Mouse (Mus musculus): Measurements from ENCODE around the gene Fut11. TPM values are rescaled to one million over a fixed set of nuclear protein-coding genes. Genes with fewer than 3 reads are reported as not detected.

Fut11 gene
- 23.1 and 23.9 TPM in 2 replicates for polyA plus RNA-seq (2015; fragmentation: Nextera tagmentation; extraction: Ambion mirVana)

- under 1% methylated on average over 111 of the region's 111 CpGs for WGBS
- Histone ChIP-seq H3K27me3 (no peaks in the 10 kb centered on the region), H3K9ac (replicated peaks) (peak within 1 kb of the TSS; percentile 92), H3K36me3 (peaks cover 47% of the 10 kb centered on the region), H3K9me3 (no peaks in the 10 kb centered on the region), H3K4me2 (replicated peaks) (peak within 1 kb of the TSS; percentile 76), H3K27ac (replicated peaks) (peak within 1 kb of the TSS; percentile 98), H3K4me3 (peak within 1 kb of the TSS; percentile 86), H3K4me1 (peaks cover 53% of the 10 kb centered on the region)
- peak; percentile 92 for ATAC-seq (replicated peaks)
Observed at GRCm38 (mm10) chr14:20694884-20695760, at the start of gene Fut11. Gene Fut11, plus strand, starts transcription at chr14:20694968.

- no peaks in the 10 kb centered on the region for H3K36me3 ChIP-seq
- H3K27me3 ChIP-seq: no peaks in the 10 kb centered on the region
- WGBS: 23% methylated on average over 3 of the region's 3 CpGs
- no peak overlapping the region for H3K27ac ChIP-seq (replicated peaks)
- H3K9ac ChIP-seq (replicated peaks): no peak overlapping the region
- peaks cover 5% of the 10 kb centered on the region for H3K4me1 ChIP-seq
- no peak for ATAC-seq (replicated peaks)
- H3K4me3 ChIP-seq: no peak overlapping the region
- no peaks in the 10 kb centered on the region for H3K9me3 ChIP-seq
- H3K4me2 ChIP-seq (replicated peaks): no peak overlapping the region
Observed at GRCm38 (mm10) chr14:20645547-20645946, 49.2 kb upstream of the Fut11 start.

GRCm38 (mm10) chr14:20646381-20646780 is 48.4 kb upstream of the Fut11 start:
- Histone ChIP-seq H3K9ac (replicated peaks) (no peak overlapping the region), H3K4me3 (no peak overlapping the region), H3K36me3 (no peaks in the 10 kb centered on the region), H3K27ac (replicated peaks) (no peak overlapping the region), H3K4me1 (peaks cover 5% of the 10 kb centered on the region), H3K4me2 (replicated peaks) (no peak overlapping the region), H3K27me3 (no peaks in the 10 kb centered on the region), H3K9me3 (no peaks in the 10 kb centered on the region)
- no peak for ATAC-seq (replicated peaks)

- WGBS: 77% methylated on average over 2 of the region's 2 CpGs
- Histone ChIP-seq H3K4me1 (no peaks in the 10 kb centered on the region), H3K27ac (replicated peaks) (no peak overlapping the region), H3K4me2 (replicated peaks) (no peak overlapping the region), H3K9me3 (no peaks in the 10 kb centered on the region), H3K9ac (replicated peaks) (no peak overlapping the region), H3K36me3 (no peaks in the 10 kb centered on the region), H3K27me3 (no peaks in the 10 kb centered on the region), H3K4me3 (no peak overlapping the region)
- ATAC-seq (replicated peaks): no peak
Observed at GRCm38 (mm10) chr14:20651000-20651399, 43.8 kb upstream of the Fut11 start.

GRCm38 (mm10) chr14:20651722-20652256 is 43.0 kb upstream of the Fut11 start:
- no peak for ATAC-seq (replicated peaks)
- Histone ChIP-seq H3K4me3 (no peak overlapping the region), H3K9ac (replicated peaks) (no peak overlapping the region), H3K27ac (replicated peaks) (no peak overlapping the region), H3K9me3 (no peaks in the 10 kb centered on the region), H3K27me3 (no peaks in the 10 kb centered on the region), H3K4me2 (replicated peaks) (no peak overlapping the region), H3K36me3 (no peaks in the 10 kb centered on the region), H3K4me1 (no peaks in the 10 kb centered on the region)
- WGBS: 67% methylated on average over 4 of the region's 4 CpGs

- ATAC-seq (replicated peaks): no peak
- Histone ChIP-seq H3K4me3 (no peak overlapping the region), H3K27me3 (no peaks in the 10 kb centered on the region), H3K4me2 (replicated peaks) (no peak overlapping the region), H3K9me3 (no peaks in the 10 kb centered on the region), H3K4me1 (no peaks in the 10 kb centered on the region), H3K27ac (replicated peaks) (no peak overlapping the region), H3K36me3 (no peaks in the 10 kb centered on the region), H3K9ac (replicated peaks) (no peak overlapping the region)
- 88% methylated on average over 9 of the region's 9 CpGs for WGBS
Observed at GRCm38 (mm10) chr14:20654690-20655421, 39.9 kb upstream of the Fut11 start.

- Histone ChIP-seq H3K4me1 (peaks cover 3% of the 10 kb centered on the region; the same call in 1 of the 2 replicates), H3K9me3 (no peaks in the 10 kb centered on the region), H3K4me2 (replicated peaks) (no peak overlapping the region), H3K4me3 (no peak overlapping the region), H3K27ac (replicated peaks) (no peak overlapping the region), H3K27me3 (no peaks in the 10 kb centered on the region), H3K36me3 (no peaks in the 10 kb centered on the region), H3K9ac (replicated peaks) (no peak overlapping the region)
- ATAC-seq (replicated peaks): no peak
- 90% methylated on average over 9 of the region's 9 CpGs for WGBS
Observed at GRCm38 (mm10) chr14:20655731-20656130, 39.0 kb upstream of the Fut11 start.

- H3K4me3 ChIP-seq: no peak within 1 kb of the TSS
- 37% methylated on average over 11 of the region's 11 CpGs for whole genome bisulfite sequencing
- H3K4me2 ChIP-seq (replicated peaks): no peak within 1 kb of the TSS
- no peaks in the 10 kb centered on the region for H3K36me3 ChIP-seq
- peaks cover 3% of the 10 kb centered on the region; the same call in 1 of the 2 replicates for H3K4me1 ChIP-seq
- H3K9me3 ChIP-seq: no peaks in the 10 kb centered on the region
- H3K27me3 ChIP-seq: no peaks in the 10 kb centered on the region
- no peak within 1 kb of the TSS for H3K27ac ChIP-seq (replicated peaks)
- no peak for ATAC-seq (replicated peaks)
- no peak within 1 kb of the TSS for H3K9ac ChIP-seq (replicated peaks)
Observed at GRCm38 (mm10) chr14:20656361-20656760, 38.4 kb upstream of the Fut11 start, which contains the start of gene Myoz1. Gene Myoz1, minus strand, starts transcription at chr14:20656540.

- no peak overlapping the region for H3K9ac ChIP-seq (replicated peaks)
- H3K27ac ChIP-seq (replicated peaks): no peak overlapping the region
- peaks cover 11% of the 10 kb centered on the region for H3K4me1 ChIP-seq
- 0 out of 2 replicates have a peak, but pooled peaks cover 5% of the 10 kb centered on the region for H3K27me3 ChIP-seq
- ATAC-seq (replicated peaks): no peak
- no peaks in the 10 kb centered on the region for H3K36me3 ChIP-seq
- no peak overlapping the region for H3K4me3 ChIP-seq
- no peaks in the 10 kb centered on the region for H3K9me3 ChIP-seq
- H3K4me2 ChIP-seq (replicated peaks): no peak overlapping the region
Observed at GRCm38 (mm10) chr14:20658326-20658725, 36.4 kb upstream of the Fut11 start.

- no peak overlapping the region for H3K4me3 ChIP-seq
- H3K4me2 ChIP-seq (replicated peaks): no peak overlapping the region
- H3K36me3 ChIP-seq: no peaks in the 10 kb centered on the region
- H3K4me1 ChIP-seq: peaks cover 11% of the 10 kb centered on the region
- no peak overlapping the region for H3K9ac ChIP-seq (replicated peaks)
- H3K27ac ChIP-seq (replicated peaks): no peak overlapping the region
- ATAC-seq (replicated peaks): no peak
- 0 out of 2 replicates have a peak, but pooled peaks cover 5% of the 10 kb centered on the region for H3K27me3 ChIP-seq
- H3K9me3 ChIP-seq: no peaks in the 10 kb centered on the region
- 90% methylated on average over 6 of the region's 6 CpGs for WGBS
Observed at GRCm38 (mm10) chr14:20658902-20659301, 35.9 kb upstream of the Fut11 start.

GRCm38 (mm10) chr14:20659687-20660086 is 35.1 kb upstream of the Fut11 start:
- Histone ChIP-seq H3K4me2 (replicated peaks) (no peak overlapping the region), H3K4me1 (peaks cover 11% of the 10 kb centered on the region), H3K4me3 (no peak overlapping the region), H3K9ac (replicated peaks) (no peak overlapping the region), H3K9me3 (no peaks in the 10 kb centered on the region), H3K27ac (replicated peaks) (no peak overlapping the region), H3K27me3 (0 out of 2 replicates have a peak, but pooled peaks cover 5% of the 10 kb centered on the region), H3K36me3 (no peaks in the 10 kb centered on the region)
- WGBS: 97% methylated on average over 7 of the region's 7 CpGs
- ATAC-seq (replicated peaks): no peak
